Mouse (Mus musculus) cerebral cortex, adult 2 months (tissue): ENCODE measurements around the gene Fads1.

Experiments used
- WGBS: fragments of 180-500 bp; shearing (Covaris S2); methylation state at CpG from one replicate; pipeline ENCODE4 v1.1.7; 2018; 5-methylcytosine and 5-hydroxymethylcytosine counted together

The Fads1 gene

GRCm38 (mm10) chr19:10181225-10181624, 1.5 kb upstream of the Fads1 start:
- WGBS = 34% methylated on average over 7 of the region's 7 CpGs

- WGBS = 10% methylated on average over 7 of the region's 7 CpGs
Measured at GRCm38 (mm10) chr19:10182142-10182541, 546 bp upstream of the Fads1 start.

- WGBS = 4% methylated on average over 35 of the region's 35 CpGs
Measured at GRCm38 (mm10) chr19:10183299-10183983, 753 bp downstream of the Fads1 start.

GRCm38 (mm10) chr19:10184096-10184495, 1.4 kb downstream of the Fads1 start:
- 19% methylated on average over 12 of the region's 12 CpGs for WGBS

GRCm38 (mm10) chr19:10185876-10186275, 3.2 kb downstream of the Fads1 start:
- 67% methylated on average over 3 of the region's 3 CpGs for WGBS

GRCm38 (mm10) chr19:10186569-10186968, 3.9 kb downstream of the Fads1 start:
- WGBS = 84% methylated on average over 8 of the region's 8 CpGs

GRCm38 (mm10) chr19:10188281-10188811, 5.7 kb downstream of the Fads1 start:
- 53% methylated on average over 10 of the region's 10 CpGs for WGBS

- WGBS = 76% methylated on average over 6 of the region's 6 CpGs
Measured at GRCm38 (mm10) chr19:10189022-10189421, 6.3 kb downstream of the Fads1 start.

GRCm38 (mm10) chr19:10189940-10190339, 7.3 kb downstream of the Fads1 start:
- WGBS = 91% methylated on average over 8 of the region's 8 CpGs

GRCm38 (mm10) chr19:10190796-10191195, 8.1 kb downstream of the Fads1 start:
- 23% methylated on average over 2 of the region's 2 CpGs for WGBS

GRCm38 (mm10) chr19:10191326-10191725, 8.6 kb downstream of the Fads1 start:
- 74% methylated on average over 7 of the region's 7 CpGs for WGBS

GRCm38 (mm10) chr19:10194337-10194736, 11.6 kb downstream of the Fads1 start:
- 73% methylated on average over 11 of the region's 11 CpGs for WGBS

GRCm38 (mm10) chr19:10195252-10195651, 12.6 kb downstream of the Fads1 start:
- WGBS = 46% methylated on average over 5 of the region's 5 CpGs

GRCm38 (mm10) chr19:10197130-10197529, 14.4 kb downstream of the Fads1 start:
- 80% methylated on average over 4 of the region's 4 CpGs for WGBS

GRCm38 (mm10) chr19:10198286-10198685, 15.6 kb downstream of the Fads1 start:
- 76% methylated on average over 2 of the region's 2 CpGs for WGBS

GRCm38 (mm10) chr19:10198723-10199122, 16.0 kb downstream of the Fads1 start:
- WGBS = 23% methylated on average over 3 of the region's 3 CpGs

GRCm38 (mm10) chr19:10203146-10203847, 20.6 kb downstream of the Fads1 start:
- 1% methylated on average over 23 of the region's 23 CpGs for WGBS

GRCm38 (mm10) chr19:10203848-10204615, 21.3 kb downstream of the Fads1 start, which contains the start of the genes Tmem258 and Fen1:
Gene Tmem258 (plus strand): TSS chr19:10204014.
Gene Fen1 (minus strand): TSS chr19:10204169.
- under 1% methylated on average over 40 of the region's 40 CpGs for WGBS

GRCm38 (mm10) chr19:10204616-10205001, 21.9 kb downstream of the Fads1 start:
- WGBS = 2% methylated on average over 5 of the region's 5 CpGs

GRCm38 (mm10) chr19:10205051-10205450, 22.4 kb downstream of the Fads1 start:
- 40% methylated on average over 6 of the region's 6 CpGs for WGBS

GRCm38 (mm10) chr19:10208851-10209250, 26.2 kb downstream of the Fads1 start:
- WGBS = 79% methylated on average over 3 of the region's 3 CpGs

GRCm38 (mm10) chr19:10210885-10211284, 28.2 kb downstream of the Fads1 start:
- 87% methylated on average over 4 of the region's 4 CpGs for WGBS
